Mouse (Mus musculus): Measurements from ENCODE around the gene Tmem127.
"Not testable (repeated sequence)": the region's sequence is repeated elsewhere in the genome, so short reads cannot be mapped to it uniquely, and the experiment has no call there.

The Tmem127 gene

DNA sequence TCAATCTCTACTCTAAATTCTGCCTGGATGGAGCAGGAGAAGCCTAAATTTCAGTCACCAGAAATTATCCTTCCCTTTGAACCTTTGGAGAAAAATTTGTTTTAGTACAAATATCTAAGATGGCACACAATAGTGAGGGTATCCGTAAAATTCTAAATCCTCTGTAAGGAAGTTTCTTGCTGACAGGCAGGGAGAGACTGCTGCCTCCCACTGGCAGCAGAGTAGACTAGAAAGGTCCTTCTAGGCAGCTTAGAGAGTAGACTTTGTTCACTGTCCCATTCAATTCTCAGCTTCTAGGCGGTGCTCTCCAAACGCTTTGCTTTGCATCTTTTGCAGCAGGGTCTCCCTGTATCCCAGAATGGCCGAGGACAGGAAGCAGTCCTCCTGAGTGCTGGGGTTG is 20.1 kb downstream of the Tmem127 start:
- DNase-seq (ENCODE audit: low spot score in 2 of 2), result no peak

DNA sequence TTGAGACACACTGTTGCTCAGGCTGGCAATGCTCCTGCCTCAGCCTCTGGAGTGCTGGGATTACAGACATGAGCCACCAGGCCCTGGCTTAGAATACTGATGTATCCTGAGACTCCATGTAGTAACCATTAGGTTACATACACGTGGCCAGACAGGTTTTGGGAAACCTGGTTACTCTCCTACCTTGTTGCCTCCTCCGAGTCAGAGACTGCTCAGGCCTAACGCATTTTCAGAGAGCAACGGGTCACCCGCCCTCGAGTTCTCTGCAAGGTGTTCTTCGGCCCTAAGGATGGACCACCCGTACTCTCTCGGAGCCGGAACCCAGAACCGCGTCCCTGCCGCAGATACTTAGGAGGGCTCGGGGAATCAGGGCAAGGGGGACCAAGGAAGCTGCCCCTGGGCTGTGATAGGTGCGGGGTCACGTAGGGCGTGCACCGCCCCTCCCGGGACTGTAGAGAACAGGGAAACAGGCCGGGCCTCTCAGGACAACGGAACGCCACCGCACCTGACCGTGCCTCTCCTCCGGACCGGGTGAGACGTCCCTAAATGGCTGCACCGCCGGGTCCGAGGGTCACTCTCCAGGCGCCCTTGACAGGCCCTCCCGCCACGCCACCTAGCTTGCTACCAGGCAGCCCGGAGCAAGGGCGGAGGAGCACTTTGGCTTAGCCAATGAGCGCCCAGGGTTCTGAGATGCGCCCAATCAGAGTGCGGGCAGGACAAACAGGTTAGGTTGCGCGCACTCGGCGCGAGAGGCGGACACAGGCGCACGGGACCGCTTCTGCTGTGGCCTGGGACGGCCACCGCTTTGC is 22.0 kb downstream of the Tmem127 start, which contains the start of gene Stard7:
TSS of gene Stard7 (plus strand) at position 728 of the 809 bp plus-strand sequence.
- peak; percentile 87 to 92 for DNase-seq (ENCODE audit: low spot score in 2 of 2)

DNA sequence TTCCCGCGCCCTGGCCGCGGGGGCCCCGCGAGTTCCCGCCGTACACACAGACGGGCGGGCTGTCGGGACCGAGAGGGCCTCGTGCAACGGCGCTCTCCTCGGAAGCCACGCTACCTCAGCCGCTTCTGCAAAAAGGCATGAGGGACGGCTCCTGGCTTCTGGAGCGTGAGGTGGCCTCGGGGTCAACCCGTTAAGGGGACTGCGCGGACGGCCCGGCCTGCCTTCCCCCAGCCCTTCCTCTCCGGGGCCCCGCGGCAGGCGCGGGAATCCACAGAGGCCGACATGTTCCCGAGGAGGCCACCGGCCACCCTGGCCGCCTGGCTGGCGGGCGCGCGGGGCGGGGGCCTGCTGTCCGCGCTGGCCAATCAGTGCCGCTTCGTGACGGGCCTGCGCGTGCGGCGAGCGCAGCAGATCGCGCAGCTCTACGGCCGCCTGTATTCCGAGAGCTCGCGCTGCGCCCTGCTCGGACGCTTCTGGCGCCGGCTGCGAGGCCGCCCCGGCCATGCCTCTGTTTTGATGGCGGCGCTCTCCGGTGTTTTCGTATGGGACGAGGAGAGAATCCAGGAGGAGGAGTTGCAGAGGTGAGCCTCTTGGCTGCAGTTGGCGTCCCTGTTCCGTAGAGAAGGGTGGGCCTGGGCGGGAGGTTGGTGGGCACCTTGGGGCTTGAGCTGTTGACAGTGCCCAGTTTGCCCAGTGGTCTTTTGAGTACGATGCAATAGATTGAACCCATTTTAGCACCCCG is 22.8 kb downstream of the Tmem127 start:
- DNase-seq (ENCODE audit: low spot score in 2 of 2), result peak; percentile 53 to 72

DNA sequence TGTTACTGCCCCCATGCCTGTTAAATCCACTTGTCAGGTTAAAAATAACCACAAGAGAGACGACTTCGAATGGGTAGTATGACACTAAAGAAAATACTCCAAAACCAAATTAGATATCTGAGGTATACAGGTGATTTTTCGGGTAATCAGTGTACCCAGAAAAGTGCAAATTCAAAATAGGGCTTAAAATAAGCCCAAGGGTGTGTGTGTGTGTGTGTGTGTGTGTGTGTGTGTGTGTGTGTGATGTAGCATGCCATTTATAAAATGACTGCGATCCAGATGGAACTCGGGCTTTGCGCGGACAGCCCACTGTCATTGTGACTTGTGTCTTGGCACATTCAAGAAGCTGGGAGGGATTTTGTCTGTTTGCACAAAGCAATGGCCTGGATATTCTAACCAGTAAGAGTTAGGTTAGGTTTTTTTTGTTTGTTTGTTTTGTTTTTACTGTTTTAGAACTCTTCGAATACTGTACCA is 23.4 kb downstream of the Tmem127 start:
- DNase-seq (ENCODE audit: low spot score in 2 of 2), result no peak

DNA sequence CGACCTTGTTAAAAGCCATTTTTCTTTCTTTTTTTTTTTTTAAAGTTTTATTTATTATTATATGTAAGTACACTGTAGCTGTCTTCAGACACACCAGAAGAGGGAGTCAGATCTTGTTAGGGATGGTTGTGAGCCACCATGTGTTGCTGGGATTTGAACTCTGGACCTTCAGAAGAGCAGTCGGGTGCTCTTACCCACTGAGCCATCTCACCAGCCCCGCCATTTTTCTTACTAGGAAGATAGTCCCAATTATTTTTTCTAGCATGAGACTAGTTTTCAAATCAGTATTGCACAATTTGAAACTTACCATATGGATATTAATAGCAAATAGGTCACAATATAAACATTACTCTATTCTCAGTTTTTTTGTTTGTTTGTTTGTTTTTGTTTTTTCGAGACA is 24.3 kb downstream of the Tmem127 start:
- DNase-seq (ENCODE audit: low spot score in 2 of 2), result not testable (repeated sequence)

DNA sequence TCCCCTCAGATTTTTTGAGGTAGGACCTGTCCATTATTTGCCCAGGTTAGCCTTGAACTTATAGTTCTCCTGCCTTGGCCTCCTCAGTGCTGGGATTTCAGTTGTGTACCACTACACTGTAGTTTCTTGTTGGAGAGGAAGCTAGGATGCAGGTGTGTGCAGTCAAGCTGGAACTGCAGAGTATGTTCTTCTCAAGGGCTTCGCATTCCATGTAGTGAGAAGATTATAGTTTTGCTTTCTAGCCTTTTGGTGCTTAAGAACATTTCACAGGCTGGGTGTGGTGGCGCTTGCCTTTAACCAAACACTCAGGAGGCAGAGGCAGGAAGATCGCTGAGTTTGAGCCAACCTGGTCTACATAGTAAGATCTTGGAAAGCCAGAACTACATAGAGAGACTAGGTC is 25.1 kb downstream of the Tmem127 start:
- no peak for DNase-seq (ENCODE audit: low spot score in 2 of 2)

DNA sequence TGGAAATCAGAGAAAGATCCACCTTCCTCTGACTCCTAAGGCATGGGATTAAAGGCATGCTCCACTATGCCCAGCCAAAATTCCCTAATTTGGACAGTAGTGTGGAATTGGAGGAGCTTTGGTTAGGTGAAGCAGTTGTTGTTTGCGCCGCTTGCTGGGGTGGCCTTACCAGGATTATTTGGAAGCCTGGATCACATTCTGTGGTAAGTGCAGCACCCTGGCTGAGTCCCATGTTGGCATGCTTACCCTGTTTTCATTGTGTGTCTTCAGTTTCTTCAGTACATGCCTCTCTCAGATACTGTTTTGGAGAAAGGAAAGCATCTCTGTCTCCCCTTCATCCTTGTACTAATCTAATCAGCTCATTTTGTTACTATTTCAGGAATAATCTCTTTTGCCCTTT is 26.9 kb downstream of the Tmem127 start:
- DNase-seq (ENCODE audit: low spot score in 2 of 2), result no peak

DNA sequence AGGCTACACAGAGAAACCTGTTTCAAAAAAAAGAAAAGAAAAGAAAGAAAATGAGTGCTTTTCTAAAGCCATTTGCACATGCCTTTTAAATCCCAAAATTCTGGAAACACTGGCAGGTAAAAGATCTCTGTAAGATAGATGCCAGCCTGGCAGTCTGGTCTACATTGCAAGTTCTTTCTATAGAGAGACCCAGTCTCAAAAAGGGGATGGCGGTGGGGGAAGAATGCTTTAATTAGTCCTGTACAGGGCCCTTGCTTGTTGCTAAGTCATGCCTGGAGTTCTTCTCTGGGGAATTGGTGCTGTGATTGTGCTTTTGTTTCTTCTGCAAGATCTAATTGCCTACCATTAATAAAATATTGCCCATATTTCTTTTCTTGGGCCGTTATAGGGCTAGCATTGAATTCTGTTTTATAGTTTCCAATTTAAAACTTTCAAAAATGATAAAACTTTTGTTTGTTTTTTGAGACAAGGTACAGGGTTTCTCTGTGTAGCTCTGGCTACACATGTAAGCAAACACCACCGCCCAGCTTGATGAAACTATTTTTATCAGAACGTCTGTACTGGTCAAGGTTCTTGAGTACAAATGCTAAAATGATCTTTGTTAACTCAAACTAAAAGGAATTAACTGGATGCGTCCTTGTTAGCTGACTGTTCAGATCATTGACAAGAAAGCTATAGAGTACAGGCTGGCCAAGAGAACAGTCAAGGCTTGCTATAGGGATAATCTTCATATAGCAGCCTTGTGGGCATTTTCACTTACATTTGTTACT is 28.0 kb downstream of the Tmem127 start:
- DNase-seq (ENCODE audit: low spot score in 2 of 2), result no peak

DNA sequence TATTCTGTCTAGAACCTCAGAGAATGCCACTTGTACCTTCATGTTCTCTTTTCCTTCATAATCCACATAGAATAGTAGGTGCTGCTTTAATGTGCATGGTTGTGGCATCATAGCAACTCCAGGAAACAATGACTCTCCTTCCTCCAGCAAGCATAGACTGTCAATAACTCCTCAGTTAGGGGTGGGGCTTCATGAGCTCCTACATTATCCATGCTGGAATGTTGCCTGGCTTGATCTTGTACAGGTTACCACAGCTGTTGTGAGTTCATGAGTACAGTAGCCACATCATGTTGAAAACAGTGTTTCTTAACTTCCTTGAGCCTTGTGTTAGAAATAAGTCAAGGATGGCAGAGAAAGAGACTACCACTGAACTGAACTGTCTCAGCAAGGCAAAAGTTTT is 30.5 kb downstream of the Tmem127 start:
- no peak for DNase-seq (ENCODE audit: low spot score in 2 of 2)

DNA sequence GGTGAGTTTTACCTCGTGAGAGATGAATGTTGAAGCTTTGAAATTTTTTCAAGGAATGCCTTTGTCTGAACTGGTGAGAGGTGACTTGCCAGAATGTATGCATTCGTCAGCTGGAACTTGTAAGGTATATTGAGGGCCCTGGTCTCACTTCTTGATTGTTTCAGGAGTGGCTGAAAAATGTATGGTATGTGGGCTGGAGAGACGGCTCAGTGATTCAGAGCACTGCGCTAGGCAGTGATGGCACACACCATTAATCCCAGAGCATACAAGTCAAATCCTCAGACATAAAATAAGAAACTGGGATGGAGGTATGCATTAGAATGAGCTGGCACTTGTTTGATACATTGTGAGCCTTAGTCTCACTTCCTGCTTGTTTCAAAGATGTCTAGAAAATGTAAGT is 44.5 kb downstream of the Tmem127 start:
- no peak for DNase-seq (ENCODE audit: low spot score in 2 of 2)

DNA sequence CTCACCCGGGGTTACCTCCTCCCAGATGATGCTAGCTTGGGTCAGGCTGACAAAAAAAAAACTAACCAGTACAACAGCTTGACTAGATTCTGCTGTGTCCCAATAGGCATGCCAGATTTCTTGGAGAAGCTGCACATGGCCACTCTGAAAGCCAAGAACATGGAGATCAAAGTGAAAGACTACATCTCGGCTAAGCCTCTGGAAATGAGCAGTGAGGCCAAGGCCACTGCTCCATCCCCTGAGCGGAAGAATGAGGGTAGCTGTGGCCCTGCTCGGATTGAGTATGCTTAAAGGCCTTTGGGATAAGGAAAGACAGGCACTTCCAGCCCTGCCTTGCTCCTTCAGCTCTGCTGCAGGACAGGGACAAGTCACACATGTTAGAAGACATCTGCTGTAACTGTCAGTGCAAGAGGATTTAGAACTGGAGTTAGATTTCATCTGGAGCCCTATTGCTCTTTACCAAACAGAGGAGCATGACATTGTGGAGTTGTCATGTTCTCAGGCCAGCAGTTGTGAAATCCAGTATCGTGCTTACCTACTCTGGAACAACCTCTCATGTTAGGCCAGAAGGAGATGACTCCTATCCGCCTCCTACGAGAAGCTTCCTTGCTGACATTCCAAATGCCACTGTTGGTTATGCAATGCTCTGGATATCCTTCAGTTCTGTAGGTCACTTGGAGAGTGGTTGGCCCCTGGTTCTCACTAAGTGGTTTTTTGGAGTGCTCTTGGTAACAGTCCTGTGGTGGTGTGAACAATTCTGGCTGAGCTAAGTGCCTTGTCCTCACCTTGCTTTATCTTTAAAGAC is 49.5 kb downstream of the Tmem127 start:
- DNase-seq (ENCODE audit: low spot score in 2 of 2), result no peak

DNA sequence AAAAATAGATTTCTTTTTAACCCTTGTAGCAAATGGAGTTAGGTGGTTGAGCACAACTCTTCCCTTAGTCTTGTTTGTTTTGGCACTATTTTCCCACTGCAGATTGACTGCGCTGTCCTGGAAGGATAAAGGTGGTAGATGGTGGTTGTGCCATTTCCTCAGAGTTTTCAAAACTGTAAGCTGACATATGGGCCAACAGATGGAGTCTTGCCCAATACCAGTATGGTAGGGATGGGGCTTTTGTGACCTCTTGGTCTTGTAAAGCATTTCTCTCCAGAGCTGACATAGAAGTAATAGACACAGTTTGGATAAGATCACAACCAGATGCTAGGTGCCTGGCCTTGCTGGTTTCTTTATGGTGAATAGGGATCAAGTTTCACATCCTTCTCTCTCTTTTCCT is 50.3 kb downstream of the Tmem127 start:
- DNase-seq (ENCODE audit: low spot score in 2 of 2), result no peak

DNA sequence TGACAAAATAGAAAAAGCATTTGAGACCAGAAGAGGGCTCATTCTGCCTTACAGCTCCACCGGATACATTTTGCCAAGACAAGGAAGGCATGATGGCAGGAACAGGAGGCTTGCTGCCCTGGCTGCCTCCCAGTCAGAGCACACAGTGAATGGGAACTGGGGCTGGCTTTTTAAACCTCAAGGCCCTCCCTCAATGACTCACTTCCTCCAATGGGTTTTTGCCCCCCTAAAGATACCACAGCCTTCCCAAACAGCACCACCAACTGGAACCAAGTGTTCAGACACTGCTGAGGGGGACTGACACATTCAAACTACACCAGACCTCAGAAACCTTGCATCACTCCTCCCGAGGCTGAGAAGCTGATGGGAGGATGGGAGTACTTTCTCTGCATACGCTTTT is 53.0 kb downstream of the Tmem127 start:
- no peak for DNase-seq (ENCODE audit: low spot score in 2 of 2)

DNA sequence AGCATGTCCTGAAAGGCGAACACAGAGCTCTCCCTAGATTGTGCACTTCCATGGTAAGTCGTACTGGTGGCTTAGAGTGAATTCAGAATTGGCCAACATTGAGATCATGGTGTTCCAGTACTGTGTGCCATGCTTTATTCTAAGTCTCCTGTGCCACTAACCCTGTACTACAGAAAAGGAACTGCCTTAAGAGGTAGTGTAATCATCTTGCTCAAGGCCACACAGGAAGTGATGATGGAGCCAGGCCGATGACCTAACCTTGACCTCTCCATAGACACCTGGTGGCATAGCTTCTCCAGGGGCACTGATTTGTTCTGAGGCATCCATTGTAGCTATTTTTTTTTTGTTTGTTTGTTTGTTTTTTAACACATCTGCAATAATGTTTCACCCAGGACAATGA is 54.2 kb downstream of the Tmem127 start:
- no peak for DNase-seq (ENCODE audit: low spot score in 2 of 2)

DNA sequence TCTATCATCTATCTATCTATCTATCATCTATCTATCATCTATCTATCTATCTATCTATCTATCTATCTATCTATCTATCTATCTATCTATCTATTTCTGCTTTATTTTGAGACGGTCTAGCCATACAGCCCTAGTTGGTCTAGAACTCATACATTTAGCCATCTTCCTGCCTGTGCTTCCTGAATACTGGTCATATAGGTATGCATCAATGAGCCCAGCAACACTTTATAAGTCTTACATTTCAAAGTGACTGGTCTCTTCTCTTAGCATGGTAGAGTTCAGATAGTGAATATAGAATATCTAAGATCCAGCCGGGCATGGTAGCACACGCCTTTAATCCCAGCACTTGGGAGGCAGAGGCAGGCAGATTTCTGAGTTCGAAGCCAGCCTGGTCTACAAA is 56.5 kb downstream of the Tmem127 start:
- DNase-seq (ENCODE audit: low spot score in 2 of 2), result not testable (repeated sequence)

DNA sequence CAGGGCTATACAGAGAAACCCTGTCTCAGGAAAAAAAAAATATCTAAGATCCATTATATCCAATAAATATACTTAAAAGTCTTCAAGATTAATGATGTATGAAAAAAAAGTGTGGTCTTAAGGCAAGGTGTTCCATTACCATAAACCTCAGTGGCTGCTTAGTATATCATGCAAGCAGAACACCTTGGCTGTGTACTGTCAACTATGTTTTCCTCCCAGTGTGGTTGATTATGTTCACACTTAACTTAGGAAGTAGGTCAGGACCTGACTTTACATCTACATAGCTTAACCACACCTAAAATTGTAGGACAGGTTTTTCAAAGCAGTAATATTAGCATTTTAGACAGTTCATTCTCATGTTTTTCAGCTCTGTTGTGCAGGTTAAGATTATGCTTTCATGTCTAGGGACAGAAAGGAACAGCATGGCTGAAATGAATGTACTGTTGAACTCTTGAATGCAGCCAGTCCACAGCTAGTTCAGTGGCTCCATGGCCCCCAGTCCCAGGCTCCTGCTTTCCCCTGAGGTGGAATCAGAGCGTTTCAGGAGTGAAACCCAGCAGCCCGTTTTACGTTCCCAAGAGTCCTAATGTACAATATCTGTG is 57.0 kb downstream of the Tmem127 start:
- no peak for DNase-seq (ENCODE audit: low spot score in 2 of 2)

DNA sequence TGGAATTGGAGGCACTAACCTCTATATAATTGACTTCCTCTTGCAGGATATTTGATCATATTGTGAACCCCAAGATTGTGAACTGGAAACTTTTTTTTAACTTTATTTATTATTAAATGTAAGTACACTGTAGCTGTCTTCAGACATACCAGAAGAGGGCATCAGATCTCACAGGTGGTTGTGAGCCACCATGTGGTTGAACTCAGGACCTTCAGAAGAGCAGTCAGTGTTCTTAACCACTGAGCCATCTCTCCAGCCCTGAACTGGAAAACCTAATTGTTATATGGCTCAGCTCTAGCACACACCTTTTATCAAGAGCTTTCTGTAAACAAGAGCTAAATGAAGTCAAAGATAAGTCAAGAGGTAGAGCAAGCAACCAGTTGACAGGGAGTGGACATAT is 58.4 kb downstream of the Tmem127 start:
- DNase-seq (ENCODE audit: low spot score in 2 of 2), result no peak

DNA sequence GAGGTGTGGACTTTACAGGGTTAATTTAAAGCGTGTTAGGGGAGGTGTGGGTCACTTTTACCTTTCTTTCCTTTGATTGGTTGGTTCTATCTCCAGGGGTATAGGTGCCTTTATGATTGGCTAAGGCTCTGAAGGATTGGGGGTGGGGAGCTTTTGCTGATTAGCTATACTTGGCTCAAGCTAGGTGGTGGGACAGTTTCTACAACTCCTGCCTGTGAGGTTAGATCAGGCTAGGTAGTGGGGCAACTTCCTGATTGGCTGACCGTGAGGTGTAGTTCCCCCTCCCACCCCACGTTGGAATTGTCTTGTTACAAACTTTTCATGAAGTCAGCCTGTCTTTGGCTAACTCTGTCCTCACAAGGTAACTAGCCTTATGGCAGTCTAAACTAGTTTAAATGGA is 59.5 kb downstream of the Tmem127 start:
- no peak for DNase-seq (ENCODE audit: low spot score in 2 of 2)

DNA sequence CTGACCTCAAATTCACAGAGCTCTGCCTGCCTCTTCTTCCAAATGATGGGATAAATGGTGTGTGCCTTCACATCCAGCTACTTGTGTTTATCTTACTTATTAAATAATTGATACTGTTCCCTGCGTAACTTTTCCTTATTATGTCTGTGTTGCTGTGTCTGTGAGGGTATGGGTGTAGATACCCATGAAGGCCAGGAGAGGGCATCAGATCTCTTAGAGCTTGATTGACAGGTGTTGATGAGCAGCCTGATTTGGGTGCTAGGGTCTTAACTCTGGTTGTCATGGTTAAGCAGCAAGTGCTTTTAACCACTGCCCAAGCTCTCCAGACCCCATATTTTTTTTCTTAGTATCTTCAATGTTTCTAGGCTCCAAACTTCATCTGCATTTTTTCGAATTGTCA is 61.0 kb downstream of the Tmem127 start:
- no peak for DNase-seq (ENCODE audit: low spot score in 2 of 2)

DNA sequence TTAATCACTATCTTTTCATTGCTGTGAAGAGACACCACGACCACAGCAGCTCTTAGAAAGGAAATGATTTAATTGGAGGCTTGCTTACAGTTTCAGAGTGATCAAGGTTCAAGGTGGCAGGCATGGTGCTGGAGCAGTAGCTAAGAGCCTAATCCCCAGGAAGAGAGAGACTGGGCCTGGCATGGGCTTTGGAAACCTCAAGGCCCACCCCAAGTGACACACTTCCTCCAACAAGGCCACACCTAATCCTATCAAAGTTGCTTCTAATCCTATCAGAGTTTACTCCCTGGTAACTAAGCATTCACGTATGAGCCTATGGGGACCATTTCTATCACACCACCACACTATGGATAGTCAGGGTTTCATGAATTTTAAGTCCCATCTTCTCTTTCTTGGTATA is 62.5 kb downstream of the Tmem127 start:
- no peak for DNase-seq (ENCODE audit: low spot score in 2 of 2)

DNA sequence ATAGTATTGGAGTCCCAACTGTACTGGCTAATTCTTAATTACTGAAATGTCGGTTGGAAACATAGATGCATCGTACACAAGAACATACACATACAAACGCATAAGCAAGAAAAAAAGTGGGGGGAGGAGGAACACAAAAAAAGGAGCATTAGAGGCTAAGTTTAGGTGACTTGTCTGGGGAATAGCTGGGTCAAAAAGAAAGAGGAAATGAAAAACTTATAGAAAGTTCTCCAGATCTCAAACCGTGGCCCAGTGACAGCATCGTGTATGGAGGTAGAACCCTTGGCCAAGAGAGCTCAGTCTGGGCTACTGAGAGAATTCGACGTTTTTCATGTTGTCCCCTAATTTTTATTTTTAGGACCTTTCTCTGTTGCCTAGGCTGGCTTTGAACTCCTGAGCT is 63.0 kb downstream of the Tmem127 start:
- no peak for DNase-seq (ENCODE audit: low spot score in 2 of 2)
